12 mouse cellular contexts compared by ENCODE assay signal in the genomic region with DNA sequence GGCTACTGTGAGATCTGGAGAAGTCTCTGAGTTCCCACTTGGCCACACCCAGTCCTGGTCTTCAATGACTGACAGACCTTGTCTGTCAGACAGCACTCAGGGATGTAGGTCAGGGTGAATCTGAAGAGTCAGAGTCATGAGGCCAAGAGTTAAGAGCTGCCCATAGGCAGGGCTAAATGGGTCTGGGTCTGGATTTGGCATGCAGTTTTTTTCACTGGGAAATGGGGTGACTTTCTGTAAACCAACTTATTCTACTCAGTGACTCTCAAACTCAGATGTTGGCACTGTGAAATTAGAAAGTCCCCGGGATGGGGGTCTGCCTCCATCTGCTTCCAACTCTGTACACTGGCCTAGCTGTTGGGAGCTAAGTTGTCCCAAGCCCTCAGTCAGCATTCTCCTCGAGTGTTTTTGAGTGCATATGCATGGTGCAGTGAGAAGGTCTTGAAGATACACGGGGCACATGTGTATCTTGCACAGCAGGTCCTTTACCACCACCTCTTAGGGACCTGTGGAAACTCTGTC. TPM values are rescaled to one million over a fixed set of nuclear protein-coding genes. Genes with fewer than 3 reads are reported as not detected.
DNase-seq lines count a peak whose midpoint lies in the region; ATAC-seq lines count a peak whose summit lies in the region.
"Had no signal": no experiment of that assay in that cellular context is flagged by ENCODE, and none has a peak within 500 bp of the region (broad histone marks: within the 10 kb centered on the region; RNA-seq: fewer than 3 reads in every experiment).

No protein-coding gene starts in this region.

- DNase-seq in kidney, postnatal 14 days: no peak
- DNase-seq in limb, embryonic 11.5 days (ENCODE audit: low spot score): no peak
- no peak for DNase-seq in retina, embryonic 14.5 days (ENCODE audit: low spot score)
- no peak for DNase-seq in cerebellum, adult 9-11 months
- DNase-seq: cerebellum, postnatal 36 days; right cerebral cortex, postnatal 4 days; thymus, postnatal 36 days had no signal

- H3K4me2 ChIP-seq in kidney, embryonic 15.5 days: peak overlapping the region; percentile 62
- peak overlapping the region; percentile 63 for H3K4me2 ChIP-seq in embryonic facial prominence, embryonic 15.5 days (replicated peaks)
- peak overlapping the region; percentile 59 for H3K4me2 ChIP-seq in limb, embryonic 11.5 days (ENCODE audit: low read depth, severe bottlenecking)

- peaks cover 57% of the 10 kb centered on the region for H3K4me1 ChIP-seq in kidney, embryonic 15.5 days
- peaks cover 16% of the 10 kb centered on the region for H3K4me1 ChIP-seq in brown adipose tissue, adult 24 weeks (ENCODE audit: control insufficient read depth, insufficient read depth, insufficient read length, low read length)
- peaks cover 31% of the 10 kb centered on the region for H3K4me1 ChIP-seq in embryonic facial prominence, embryonic 15.5 days
- peaks cover 23% of the 10 kb centered on the region for H3K4me1 ChIP-seq in limb, embryonic 11.5 days (ENCODE audit: control insufficient read depth, insufficient read depth, low read length)

- H3K36me3 ChIP-seq in kidney, embryonic 15.5 days: peaks cover 8% of the 10 kb centered on the region; the same call in 1 of the 2 replicates
- peaks cover under 1% of the 10 kb centered on the region for H3K36me3 ChIP-seq in embryonic facial prominence, embryonic 15.5 days
- no peaks in the 10 kb centered on the region for H3K36me3 ChIP-seq in limb, embryonic 11.5 days (ENCODE audit: control insufficient read depth, insufficient read depth, low read length)

- H3K27me3 ChIP-seq in kidney, embryonic 15.5 days: no peaks in the 10 kb centered on the region
- H3K27me3 ChIP-seq in embryonic facial prominence, embryonic 15.5 days: no peaks in the 10 kb centered on the region
- no peaks in the 10 kb centered on the region for H3K27me3 ChIP-seq in limb, embryonic 11.5 days (ENCODE audit: control insufficient read depth, insufficient read depth, low read length)

- no peak overlapping the region for H3K9ac ChIP-seq in kidney, embryonic 15.5 days
- H3K9ac ChIP-seq in embryonic facial prominence, embryonic 15.5 days: no peak overlapping the region
- no peak overlapping the region; the same call in 1 of the 2 replicates for H3K9ac ChIP-seq in limb, embryonic 11.5 days (ENCODE audit: low read length)

- H3K9me3 ChIP-seq in kidney, embryonic 15.5 days (replicated peaks): no peaks in the 10 kb centered on the region
- no peaks in the 10 kb centered on the region for H3K9me3 ChIP-seq in embryonic facial prominence, embryonic 15.5 days (replicated peaks)
- H3K9me3 ChIP-seq in limb, embryonic 11.5 days (ENCODE audit: control insufficient read depth, low read length): no peaks in the 10 kb centered on the region

- 76% methylated on average over 3 of the region's 3 CpGs for WGBS in kidney, embryonic 15.5 days
- WGBS in embryonic facial prominence, embryonic 15.5 days: 79% methylated on average over 3 of the region's 3 CpGs
- 86% methylated on average over 3 of the region's 3 CpGs for WGBS in limb, embryonic 11.5 days

- H3K4me3 ChIP-seq in kidney, embryonic 15.5 days (replicated peaks): peak overlapping the region; percentile 57
- H3K4me3 ChIP-seq in brown adipose tissue, adult 24 weeks (ENCODE audit: insufficient read depth, low read depth, low read length): peak overlapping the region; percentile 88
- peak overlapping the region; percentile 68 for H3K4me3 ChIP-seq in embryonic facial prominence, embryonic 15.5 days (replicated peaks)
- H3K4me3 ChIP-seq in limb, embryonic 11.5 days (ENCODE audit: low read depth, low read length): no peak overlapping the region

- 0 out of 2 replicates have a peak overlapping the region, but pooled peaks have one; percentile 86 for H3K27ac ChIP-seq in kidney, embryonic 15.5 days
- H3K27ac ChIP-seq in brown adipose tissue, adult 24 weeks (replicated peaks; ENCODE audit: low read depth, low read length): peak overlapping the region; percentile 98
- no peak overlapping the region for H3K27ac ChIP-seq in embryonic facial prominence, embryonic 15.5 days (replicated peaks)
- no peak overlapping the region for H3K27ac ChIP-seq in limb, embryonic 11.5 days (replicated peaks; ENCODE audit: low read depth, low read length)

- ATAC-seq in kidney, embryonic 15.5 days (replicated peaks; ENCODE audit: low FRiP score): no peak
- ATAC-seq in embryonic facial prominence, embryonic 15.5 days (ENCODE audit: insufficient number of reproducible peaks, low FRiP score, low TSS enrichment, low read depth): no peak
- no peak for ATAC-seq in limb, embryonic 11.5 days (ENCODE audit: insufficient number of reproducible peaks, low FRiP score, low TSS enrichment, low read depth)
- no peak for ATAC-seq in activated CD4-positive, CD25-positive, alpha-beta regulatory T cell, adult 4 months

RNA-seq across cellular contexts. Expression of a gene that starts 1.6 kb away (rescaled TPM):
- 20.3 and 21.3 TPM in 2 replicates for polyA plus RNA-seq in kidney, embryonic 15.5 days (2015; fragmentation: Nextera tagmentation; extraction: Ambion mirVana)
- 7.0 and 9.6 TPM in 2 replicates for polyA plus RNA-seq in brown adipose tissue, adult 24 weeks (2012; ENCODE audit: insufficient read depth, insufficient read length, missing spikeins)
- 17.6 and 18.1 TPM in 2 replicates for polyA plus RNA-seq in embryonic facial prominence, embryonic 15.5 days (2015; fragmentation: Nextera tagmentation; extraction: Ambion mirVana)
- polyA plus RNA-seq in limb, embryonic 11.5 days (2014; fragmentation: Nextera tagmentation; extraction: Ambion mirVana): 9.6 and 12.7 TPM in 2 replicates
- under 1 TPM; 0.13 to 0.19 TPM for polyA plus RNA-seq in activated CD4-positive, CD25-positive, alpha-beta regulatory T cell, adult 4 months (2017; shearing (Covaris generic))

RNA-seq across cellular contexts. Expression of a gene that starts 4.6 kb away (rescaled TPM):
- polyA plus RNA-seq in kidney, embryonic 15.5 days (2015; fragmentation: Nextera tagmentation; extraction: Ambion mirVana): not detected in 2 replicates
- polyA plus RNA-seq in brown adipose tissue, adult 24 weeks (2012; ENCODE audit: insufficient read depth, insufficient read length, missing spikeins): not detected in 2 replicates
- polyA plus RNA-seq in embryonic facial prominence, embryonic 15.5 days (2015; fragmentation: Nextera tagmentation; extraction: Ambion mirVana): not detected in 2 replicates
- polyA plus RNA-seq in limb, embryonic 11.5 days (2014; fragmentation: Nextera tagmentation; extraction: Ambion mirVana): not detected in 2 replicates
- polyA plus RNA-seq in activated CD4-positive, CD25-positive, alpha-beta regulatory T cell, adult 4 months (2017; shearing (Covaris generic)): not detected
- polyA plus RNA-seq: frontal cortex, adult 2 months had no signal

RNA-seq across cellular contexts. Expression of a gene that starts 31.2 kb away (rescaled TPM):
- 82.9 and 91.1 TPM in 2 replicates for polyA plus RNA-seq in kidney, embryonic 15.5 days (2015; fragmentation: Nextera tagmentation; extraction: Ambion mirVana)
- polyA plus RNA-seq in brown adipose tissue, adult 24 weeks (2012; ENCODE audit: insufficient read depth, insufficient read length, missing spikeins): 426 and 428 TPM in 2 replicates
- polyA plus RNA-seq in embryonic facial prominence, embryonic 15.5 days (2015; fragmentation: Nextera tagmentation; extraction: Ambion mirVana): 67.3 and 69.3 TPM in 2 replicates
- polyA plus RNA-seq in limb, embryonic 11.5 days (2014; fragmentation: Nextera tagmentation; extraction: Ambion mirVana): 78.0 and 78.9 TPM in 2 replicates
- polyA plus RNA-seq in activated CD4-positive, CD25-positive, alpha-beta regulatory T cell, adult 4 months (2017; shearing (Covaris generic)): 10 to 100 TPM; 37.7 to 47.8 TPM

RNA-seq across cellular contexts. Expression of a gene that starts 42.1 kb away (rescaled TPM):
- 0.35 and 0.49 TPM in 2 replicates for polyA plus RNA-seq in kidney, embryonic 15.5 days (2015; fragmentation: Nextera tagmentation; extraction: Ambion mirVana)
- 1.0 and 1.2 TPM in 2 replicates for polyA plus RNA-seq in brown adipose tissue, adult 24 weeks (2012; ENCODE audit: insufficient read depth, insufficient read length, missing spikeins)
- 0.68 TPM in 2 replicates for polyA plus RNA-seq in embryonic facial prominence, embryonic 15.5 days (2015; fragmentation: Nextera tagmentation; extraction: Ambion mirVana)
- 0.03 and 0.07 TPM in 2 replicates for polyA plus RNA-seq in limb, embryonic 11.5 days (2014; fragmentation: Nextera tagmentation; extraction: Ambion mirVana)
- not detected for polyA plus RNA-seq in activated CD4-positive, CD25-positive, alpha-beta regulatory T cell, adult 4 months (2017; shearing (Covaris generic))

RNA-seq across cellular contexts. Expression of a gene that starts 51.2 kb away (rescaled TPM):
- 10.6 and 10.8 TPM in 2 replicates for polyA plus RNA-seq in kidney, embryonic 15.5 days (2015; fragmentation: Nextera tagmentation; extraction: Ambion mirVana)
- polyA plus RNA-seq in brown adipose tissue, adult 24 weeks (2012; ENCODE audit: insufficient read depth, insufficient read length, missing spikeins): 78.2 and 99.0 TPM in 2 replicates
- polyA plus RNA-seq in embryonic facial prominence, embryonic 15.5 days (2015; fragmentation: Nextera tagmentation; extraction: Ambion mirVana): 13.3 and 14.6 TPM in 2 replicates
- polyA plus RNA-seq in limb, embryonic 11.5 days (2014; fragmentation: Nextera tagmentation; extraction: Ambion mirVana): 6.8 and 8.5 TPM in 2 replicates
- 1 to 10 TPM; 3.0 to 3.1 TPM for polyA plus RNA-seq in activated CD4-positive, CD25-positive, alpha-beta regulatory T cell, adult 4 months (2017; shearing (Covaris generic))

Comparison
In these comparisons a context has a peak if more than half of its experiments do, and no peak if none do; other contexts are left out.
1. H3K27ac ChIP-seq: peak in kidney, embryonic 15.5 days (single experiment) and brown adipose tissue, adult 24 weeks (single experiment); none in embryonic facial prominence, embryonic 15.5 days (single experiment) and limb, embryonic 11.5 days (single experiment).
2. Peak in every context shown above with its lines, with median percentiles within 50 percentile points of each other: H3K4me2 ChIP-seq.